Mouse (Mus musculus): ENCODE data around the gene Nif3l1. TPM values are rescaled to one million over a fixed set of nuclear protein-coding genes. Genes with fewer than 3 reads are reported as not detected.
A peak's percentile ranks its signal among the peaks of the same experiment; 100 is the strongest.

Nif3l1 gene
- polyA plus RNA-seq, 1 experiment from 2014 or later = 75.9 TPM

GRCm38 (mm10) chr1:58463935-58464334 is 19.0 kb downstream of the Nif3l1 start:
- H3K9me3 ChIP-seq = no peaks in the 10 kb centered on the region
- H3K36me3 ChIP-seq = peaks cover 98% of the 10 kb centered on the region
- 89% methylated on average over 2 of the region's 2 CpGs for WGBS
- no peak for DNase-seq (ENCODE audit: low spot score)
- no peak overlapping the region for H3K27ac ChIP-seq
- no peaks in the 10 kb centered on the region for H3K4me1 ChIP-seq (replicated peaks)
- H3K4me3 ChIP-seq = no peak overlapping the region
- no peaks in the 10 kb centered on the region for H3K27me3 ChIP-seq (ENCODE audit: insufficient read depth, poor library complexity, severe bottlenecking)

GRCm38 (mm10) chr1:58465042-58465441 is 20.1 kb downstream of the Nif3l1 start:
- Histone ChIP-seq H3K27me3 (ENCODE audit: insufficient read depth, poor library complexity, severe bottlenecking) (no peaks in the 10 kb centered on the region), H3K4me3 (no peak overlapping the region), H3K9me3 (no peaks in the 10 kb centered on the region), H3K4me1 (replicated peaks) (no peaks in the 10 kb centered on the region), H3K27ac (no peak overlapping the region), H3K36me3 (peaks cover 98% of the 10 kb centered on the region)
- WGBS = 91% methylated on average over 4 of the region's 4 CpGs
- no peak for DNase-seq (ENCODE audit: low spot score)

DNA sequence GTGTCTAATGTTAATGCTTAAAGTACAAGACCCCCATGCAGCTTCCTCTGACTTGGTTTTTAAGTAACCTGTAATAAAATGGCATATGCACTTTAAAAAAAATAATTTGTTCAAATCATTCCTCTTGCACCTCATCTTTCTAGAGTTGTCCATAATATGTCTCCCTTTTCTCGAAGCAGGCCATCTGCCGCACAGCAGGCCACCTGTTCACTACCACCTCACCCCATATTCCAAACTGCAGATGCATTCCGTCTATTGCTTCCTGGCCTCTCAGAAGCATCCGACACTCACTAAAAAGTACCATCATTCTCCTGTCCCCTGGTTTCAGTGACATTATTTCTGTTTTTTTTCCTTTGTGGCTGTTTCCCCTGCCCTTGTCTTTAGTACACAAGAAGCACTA is 20.6 kb downstream of the Nif3l1 start:
- Histone ChIP-seq H3K9me3 (no peaks in the 10 kb centered on the region), H3K27me3 (ENCODE audit: insufficient read depth, poor library complexity, severe bottlenecking) (no peaks in the 10 kb centered on the region), H3K4me1 (replicated peaks) (no peaks in the 10 kb centered on the region), H3K36me3 (peaks cover 98% of the 10 kb centered on the region), H3K4me3 (no peak overlapping the region), H3K27ac (no peak overlapping the region)
- no peak for DNase-seq (ENCODE audit: low spot score)
- WGBS = 93% methylated on average over 4 of the region's 4 CpGs

DNA sequence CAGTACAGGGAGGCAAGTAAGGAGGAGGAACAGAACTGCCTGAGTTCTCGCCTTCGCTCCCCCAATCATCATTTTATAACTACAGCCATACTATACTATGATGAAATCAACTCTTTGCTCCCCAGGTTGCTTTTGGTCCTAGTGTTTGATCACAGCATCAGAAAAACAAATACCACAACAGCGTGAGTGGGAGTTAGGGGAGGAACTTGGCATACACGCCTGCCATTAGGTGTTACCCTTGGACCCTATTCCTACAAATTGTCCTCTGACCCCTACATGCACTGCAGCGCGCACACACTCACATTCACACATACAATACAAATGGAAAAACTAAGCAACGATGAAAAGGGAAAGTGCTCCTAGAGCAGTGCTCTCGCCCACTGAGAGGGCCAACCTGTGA is 30.7 kb downstream of the Nif3l1 start:
- DNase-seq (ENCODE audit: low spot score) = no peak
- 93% methylated on average over 8 of the region's 8 CpGs for WGBS
- peaks cover 99% of the 10 kb centered on the region for H3K36me3 ChIP-seq

DNA sequence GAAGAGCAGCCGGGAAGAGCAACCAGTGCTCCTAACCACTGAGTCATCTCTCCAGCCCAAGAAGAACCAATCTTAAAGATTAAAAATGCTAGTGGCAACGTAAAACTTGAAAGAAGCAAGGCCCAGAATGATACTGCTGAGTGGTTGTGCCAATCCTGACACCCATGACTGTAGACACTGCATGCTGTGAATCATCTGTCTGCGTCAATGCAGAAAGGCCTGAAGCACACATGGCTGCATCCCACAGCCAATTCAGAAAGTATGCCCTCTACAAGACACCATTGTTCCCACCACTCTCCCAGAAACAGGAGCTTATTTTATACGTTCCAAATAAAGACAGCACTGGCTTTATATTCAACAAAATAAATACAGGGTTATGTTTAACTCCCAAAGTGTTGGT is 37.7 kb downstream of the Nif3l1 start:
- H3K9me3 ChIP-seq = no peaks in the 10 kb centered on the region
- DNase-seq (ENCODE audit: low spot score) = no peak
- H3K4me3 ChIP-seq = no peak overlapping the region
- H3K27me3 ChIP-seq (ENCODE audit: insufficient read depth, poor library complexity, severe bottlenecking) = no peaks in the 10 kb centered on the region
- H3K4me1 ChIP-seq (replicated peaks) = no peaks in the 10 kb centered on the region
- H3K27ac ChIP-seq = no peak overlapping the region
- peaks cover 93% of the 10 kb centered on the region for H3K36me3 ChIP-seq
- 92% methylated on average over 4 of the region's 4 CpGs for WGBS

More for the DNA sequence above, 30.7 kb downstream of the Nif3l1 start:
- no peak overlapping the region for H3K4me3 ChIP-seq
- no peaks in the 10 kb centered on the region for H3K9me3 ChIP-seq
- H3K27ac ChIP-seq = no peak overlapping the region
- no peaks in the 10 kb centered on the region for H3K4me1 ChIP-seq (replicated peaks)
- H3K27me3 ChIP-seq (ENCODE audit: insufficient read depth, poor library complexity, severe bottlenecking) = no peaks in the 10 kb centered on the region

- no peaks in the 10 kb centered on the region for H3K9me3 ChIP-seq
- H3K27ac ChIP-seq = no peak overlapping the region
- WGBS = 92% methylated on average over 6 of the region's 6 CpGs
- H3K4me3 ChIP-seq = no peak overlapping the region
- DNase-seq (ENCODE audit: low spot score) = no peak
- peaks cover 98% of the 10 kb centered on the region for H3K36me3 ChIP-seq
- no peaks in the 10 kb centered on the region for H3K4me1 ChIP-seq (replicated peaks)
- no peaks in the 10 kb centered on the region for H3K27me3 ChIP-seq (ENCODE audit: insufficient read depth, poor library complexity, severe bottlenecking)
These were observed 50.7 kb downstream of the Nif3l1 start for GRCm38 (mm10) chr1:58495603-58496002.

- Histone ChIP-seq H3K27me3 (ENCODE audit: insufficient read depth, poor library complexity, severe bottlenecking) (no peaks in the 10 kb centered on the region), H3K9me3 (no peaks in the 10 kb centered on the region), H3K36me3 (peaks cover 87% of the 10 kb centered on the region), H3K4me1 (replicated peaks) (peaks cover under 1% of the 10 kb centered on the region; the same call in 1 of the 2 replicates), H3K4me3 (no peak overlapping the region), H3K27ac (no peak overlapping the region)
- DNase-seq (ENCODE audit: low spot score) = no peak
- 90% methylated on average over 4 of the region's 4 CpGs for WGBS
These were observed 52.7 kb downstream of the Nif3l1 start for GRCm38 (mm10) chr1:58497678-58498077.

- Histone ChIP-seq H3K4me3 (no peak overlapping the region), H3K27me3 (ENCODE audit: insufficient read depth, poor library complexity, severe bottlenecking) (no peaks in the 10 kb centered on the region), H3K9me3 (no peaks in the 10 kb centered on the region), H3K36me3 (peaks cover 76% of the 10 kb centered on the region), H3K4me1 (replicated peaks) (peaks cover 11% of the 10 kb centered on the region), H3K27ac (no peak overlapping the region)
- DNase-seq (ENCODE audit: low spot score) = no peak
- WGBS = 93% methylated on average over 1 of the region's 1 CpGs
These were observed 53.8 kb downstream of the Nif3l1 start for GRCm38 (mm10) chr1:58498758-58499157.

GRCm38 (mm10) chr1:58503134-58503533 is 58.2 kb downstream of the Nif3l1 start:
- no peak for DNase-seq (ENCODE audit: low spot score)
- Histone ChIP-seq H3K36me3 (peaks cover 54% of the 10 kb centered on the region), H3K27me3 (ENCODE audit: insufficient read depth, poor library complexity, severe bottlenecking) (no peaks in the 10 kb centered on the region), H3K27ac (no peak overlapping the region), H3K9me3 (peaks cover 24% of the 10 kb centered on the region), H3K4me1 (replicated peaks) (peaks cover 16% of the 10 kb centered on the region), H3K4me3 (peak overlapping the region; percentile 99)

DNA sequence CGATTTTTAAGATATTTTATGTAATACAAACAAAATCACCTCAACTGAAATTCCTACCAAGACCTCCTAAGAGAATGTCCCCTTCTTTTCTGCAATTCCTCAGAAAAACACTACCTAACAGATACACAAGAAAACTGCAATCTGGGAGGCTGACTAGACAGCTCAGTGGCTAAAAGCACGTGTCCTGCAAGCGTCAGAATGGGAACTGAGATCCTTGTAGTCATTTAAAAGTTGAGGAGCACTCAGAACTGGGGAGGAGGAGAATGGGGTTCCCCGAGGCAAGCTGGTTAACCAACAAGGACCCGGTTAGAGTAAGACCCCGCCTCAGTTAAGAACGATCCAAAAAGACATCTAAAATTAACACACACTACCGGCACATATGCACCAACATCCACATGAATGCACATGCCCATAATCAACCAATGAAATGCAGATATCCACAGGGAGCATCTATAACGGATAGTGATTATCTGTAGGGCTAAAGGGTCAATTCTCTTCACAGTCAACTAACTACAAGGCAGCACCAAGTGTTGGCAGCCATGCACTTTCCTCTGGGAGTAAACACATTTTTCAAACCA is 58.9 kb downstream of the Nif3l1 start:
- no peak for DNase-seq (ENCODE audit: low spot score)
- H3K27me3 ChIP-seq (ENCODE audit: insufficient read depth, poor library complexity, severe bottlenecking) = no peaks in the 10 kb centered on the region
- H3K36me3 ChIP-seq = peaks cover 51% of the 10 kb centered on the region
- WGBS = 38% methylated on average over 9 of the region's 9 CpGs
- H3K9me3 ChIP-seq = peaks cover 32% of the 10 kb centered on the region
- H3K4me1 ChIP-seq (replicated peaks) = peaks cover 16% of the 10 kb centered on the region
- peak overlapping the region; percentile 99 for H3K4me3 ChIP-seq
- peak overlapping the region; percentile 95 for H3K27ac ChIP-seq

DNA sequence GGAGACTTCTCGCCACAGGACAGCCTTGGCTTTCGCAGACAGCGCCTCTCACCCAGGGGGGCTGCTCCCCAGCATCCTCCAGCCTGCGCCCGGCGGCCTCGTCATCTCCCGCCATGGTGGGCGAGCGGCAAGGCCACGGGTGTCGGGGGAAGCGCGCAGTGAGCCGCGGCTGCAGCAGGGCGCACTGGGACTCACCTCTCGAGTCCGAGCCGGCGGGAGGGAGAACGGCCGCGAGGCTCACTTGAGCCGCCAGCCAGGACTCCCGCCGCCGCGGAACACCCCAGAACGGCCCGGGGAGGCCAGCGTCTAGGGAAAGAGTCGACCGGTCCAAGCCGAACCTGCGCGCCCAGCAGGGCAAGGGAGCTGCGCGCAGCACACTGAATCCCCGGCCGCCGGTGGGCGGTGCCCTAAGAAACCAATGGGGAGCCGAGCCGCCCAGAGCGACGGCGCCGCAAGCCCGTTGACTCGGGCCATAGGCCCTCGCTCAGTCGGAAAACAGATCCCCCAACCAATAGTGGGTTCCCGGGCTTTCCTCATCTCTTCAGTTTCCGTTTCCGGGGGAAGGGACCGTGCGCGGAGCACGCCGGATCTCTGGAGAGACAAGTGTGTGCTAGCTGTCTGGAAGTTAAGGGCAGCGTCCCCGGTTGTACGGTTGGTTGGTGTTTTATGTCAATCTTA is 59.8 kb downstream of the Nif3l1 start, which contains the start of gene Orc2:
TSS of gene Orc2 (minus strand) at position 533 of the 678 bp plus-strand sequence.
- peak; percentile 93 for DNase-seq (ENCODE audit: low spot score)
- peak within 1 kb of the TSS; percentile 99 for H3K4me3 ChIP-seq
- H3K27me3 ChIP-seq (ENCODE audit: insufficient read depth, poor library complexity, severe bottlenecking) = no peaks in the 10 kb centered on the region
- peaks cover 42% of the 10 kb centered on the region for H3K36me3 ChIP-seq
- under 1% methylated on average over 64 of the region's 64 CpGs for WGBS
- peaks cover 16% of the 10 kb centered on the region for H3K4me1 ChIP-seq (replicated peaks)
- H3K27ac ChIP-seq = peak within 1 kb of the TSS; percentile 95
- peaks cover 35% of the 10 kb centered on the region for H3K9me3 ChIP-seq

- Histone ChIP-seq H3K27me3 (ENCODE audit: insufficient read depth, poor library complexity, severe bottlenecking) (no peaks in the 10 kb centered on the region), H3K27ac (no peak overlapping the region), H3K36me3 (peaks cover 23% of the 10 kb centered on the region), H3K9me3 (peaks cover 48% of the 10 kb centered on the region), H3K4me3 (no peak overlapping the region), H3K4me1 (replicated peaks) (peaks cover 16% of the 10 kb centered on the region)
- WGBS = 97% methylated on average over 3 of the region's 3 CpGs
- no peak for DNase-seq (ENCODE audit: low spot score)
These were observed 62.3 kb downstream of the Nif3l1 start for GRCm38 (mm10) chr1:58507249-58507648.
